Mouse (Mus musculus) megakaryocyte, embryonic 14.5 days (primary cell): Measurements from ENCODE around the gene Pcdh19.

Experiments used
- FLI1 ChIP-seq: IDR thresholded peaks from 2 replicates; pipeline ENCODE4 v1.6.1; 2012; ENCODE audit warnings: low read length, inconsistent platforms, mixed read lengths
- GATA1 ChIP-seq: IDR thresholded peaks from 3 replicates; pipeline ENCODE4 v1.6.1; 2012; ENCODE audit warnings: mixed read lengths, low read length, inconsistent platforms, borderline replicate concordance

DNA sequence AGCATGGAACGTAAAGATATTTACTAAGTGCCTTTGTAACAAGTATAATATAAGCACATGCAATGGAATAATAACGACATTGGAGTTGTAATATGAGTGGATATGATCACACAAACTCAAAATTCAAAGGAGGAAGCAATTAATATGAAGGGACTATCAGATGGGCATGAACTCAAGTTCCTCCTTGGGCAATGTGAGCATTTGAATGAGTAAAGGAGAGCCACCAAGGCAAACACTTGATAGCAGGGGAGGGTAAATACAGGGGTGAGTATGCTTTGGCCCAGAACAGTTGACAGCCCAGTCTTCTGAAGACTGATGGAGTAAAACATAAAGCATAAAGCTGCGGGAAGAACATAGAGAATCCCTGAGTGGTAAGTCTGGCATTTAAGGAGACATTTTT is 32.7 kb upstream of the Pcdh19 start:
- no peak for TF ChIP-seq GATA1
- no peak for TF ChIP-seq FLI1
